Mouse (Mus musculus) heart, embryonic 16.5 days (tissue): ENCODE results near the gene Taf5. TPM values are rescaled to one million over a fixed set of nuclear protein-coding genes. Genes with fewer than 3 reads are reported as not detected.

Experiments used
- polyA plus RNA-seq: library from polyadenylated mRNA; unstranded; fragments of >200 nt; fragmentation: Nextera tagmentation; extraction: Ambion mirVana; gene quantifications from 2 replicates; pipeline ENCODE4 v1.2.1, GENCODE M21; 2015

Taf5 gene
- polyA plus RNA-seq, 1 experiment from 2014 or later, result 2.7 TPM

Other genes with a start within 250 kb of the Taf5 start
- 0.37 and 0.41 TPM in 2 replicates for gene Ina, start 53.0 kb upstream of the Taf5 start, polyA plus RNA-seq
- gene Nt5c2, start 52.6 kb upstream of the Taf5 start, polyA plus RNA-seq, result 136 and 142 TPM in 2 replicates
- 8.0 and 8.2 TPM in 2 replicates for gene Pcgf6, start 16.8 kb upstream of the Taf5 start, polyA plus RNA-seq
- 2,224 and 2,366 TPM in 2 replicates for gene Usmg5, start 22.9 kb downstream of the Taf5 start, polyA plus RNA-seq
- gene Pdcd11, start 23.0 kb downstream of the Taf5 start, polyA plus RNA-seq, result 4.9 and 5.0 TPM in 2 replicates
- 5.2 and 5.6 TPM in 2 replicates for gene Calhm2, start 70.5 kb downstream of the Taf5 start, polyA plus RNA-seq
- not detected in 2 replicates for gene Calhm1, start 76.5 kb downstream of the Taf5 start, polyA plus RNA-seq
- not detected in 2 replicates for gene Calhm3, start 90.0 kb downstream of the Taf5 start, polyA plus RNA-seq
- gene Neurl1a, start 111.1 kb downstream of the Taf5 start, polyA plus RNA-seq, result 1.4 and 1.7 TPM in 2 replicates